Mouse (Mus musculus): ENCODE measurements at regions not wholly inside any gene's neighbourhood (a gene's known extent, or its start where the extent isn't known, plus 50 kb on each side); places are given as distances from the start of the nearest gene placed in this dataset.
"Not testable (repeated sequence)": the region's sequence is repeated elsewhere in the genome, so short reads cannot be mapped to it uniquely, and the experiment has no call there.

- DNase-seq (ENCODE audit: low read depth, low spot score), result no peak
Observed at GRCm38 (mm10) chr16:50779030-50779784, 188.3 kb upstream of the Ccdc54 start.

GRCm38 (mm10) chr16:50774699-50775098, 183.7 kb upstream of the Ccdc54 start:
- DNase-seq (ENCODE audit: low read depth, low spot score), result not testable (repeated sequence)

- no peak for DNase-seq (ENCODE audit: low read depth, low spot score)
Observed at GRCm38 (mm10) chr16:50766055-50766770, 175.3 kb upstream of the Ccdc54 start.

GRCm38 (mm10) chr16:50762096-50762495, 171.1 kb upstream of the Ccdc54 start:
- no peak for DNase-seq (ENCODE audit: low read depth, low spot score)

GRCm38 (mm10) chr16:50759979-50760378, 169.0 kb upstream of the Ccdc54 start:
- DNase-seq (ENCODE audit: low read depth, low spot score), result no peak

- DNase-seq (ENCODE audit: low read depth, low spot score), result no peak
Observed at GRCm38 (mm10) chr16:50756696-50757095, 165.7 kb upstream of the Ccdc54 start.

- peak; percentile 73 for DNase-seq (ENCODE audit: low read depth, low spot score)
Observed at GRCm38 (mm10) chr16:50753612-50754389, 162.8 kb upstream of the Ccdc54 start.

- DNase-seq (ENCODE audit: low read depth, low spot score), result no peak
Observed at GRCm38 (mm10) chr16:50753046-50753445, 162.1 kb upstream of the Ccdc54 start.

GRCm38 (mm10) chr16:50752277-50752600, 161.3 kb upstream of the Ccdc54 start:
- no peak for DNase-seq (ENCODE audit: low read depth, low spot score)

- DNase-seq (ENCODE audit: low read depth, low spot score), result no peak
Observed at GRCm38 (mm10) chr16:50751495-50752276, 160.7 kb upstream of the Ccdc54 start.

- DNase-seq (ENCODE audit: low read depth, low spot score), result no peak
Observed at GRCm38 (mm10) chr16:50747698-50748097, 156.7 kb upstream of the Ccdc54 start.

- no peak for DNase-seq (ENCODE audit: low read depth, low spot score)
Observed at GRCm38 (mm10) chr16:50745723-50746122, 154.8 kb upstream of the Ccdc54 start.

- no peak for DNase-seq (ENCODE audit: low read depth, low spot score)
Observed at GRCm38 (mm10) chr16:50737396-50737843, 146.5 kb upstream of the Ccdc54 start.

- DNase-seq (ENCODE audit: low read depth, low spot score), result peak; percentile 92
Observed at GRCm38 (mm10) chr16:50736151-50737047, 145.4 kb upstream of the Ccdc54 start.

- DNase-seq (ENCODE audit: low read depth, low spot score), result no peak
Observed at GRCm38 (mm10) chr16:50733359-50733758, 142.4 kb upstream of the Ccdc54 start.

GRCm38 (mm10) chr16:50732082-50733006, 141.4 kb upstream of the Ccdc54 start:
- DNase-seq (ENCODE audit: low read depth, low spot score), result peak; percentile 84

GRCm38 (mm10) chr16:50729341-50729740, 138.4 kb upstream of the Ccdc54 start:
- no peak for DNase-seq (ENCODE audit: low read depth, low spot score)

- no peak for DNase-seq (ENCODE audit: low read depth, low spot score)
Observed at GRCm38 (mm10) chr16:50723144-50723543, 132.2 kb upstream of the Ccdc54 start.

- DNase-seq (ENCODE audit: low read depth, low spot score), result no peak
Observed at GRCm38 (mm10) chr16:50717306-50718017, 126.5 kb upstream of the Ccdc54 start.
